In the genomic region with DNA sequence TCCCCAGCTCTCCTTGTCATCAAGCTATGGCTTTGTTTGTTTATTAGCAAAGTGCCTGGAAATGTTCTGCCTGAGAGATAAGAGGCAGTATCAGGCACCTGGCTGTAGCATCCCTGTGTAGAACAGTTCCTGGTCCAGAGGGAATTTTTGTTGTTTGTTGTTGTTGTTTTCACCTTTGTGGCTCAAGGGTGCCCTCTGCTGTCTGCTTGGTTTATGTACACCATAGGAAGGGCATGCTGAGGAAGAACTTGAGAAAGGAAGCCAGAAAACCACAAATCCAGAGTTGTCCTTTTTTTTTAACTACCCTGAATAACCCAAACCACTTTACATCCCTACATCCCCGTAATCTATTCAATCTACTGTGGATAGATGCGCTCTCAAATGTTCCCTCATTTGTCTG, we compare ENCODE assay signal across 10 mouse cellular contexts.
DNase-seq lines count a peak whose midpoint lies in the region; ATAC-seq and TF ChIP-seq lines count a peak whose summit lies in the region.
"Had no signal": no experiment of that assay in that cellular context is flagged by ENCODE, and none has a peak within 500 bp of the region (broad histone marks: within the 10 kb centered on the region; RNA-seq: fewer than 3 reads in every experiment).

No protein-coding gene starts in this region.

- ATAC-seq in midbrain, postnatal 0 days (ENCODE audit: low FRiP score), result no peak
- no peak for ATAC-seq in midbrain, embryonic 15.5 days (replicated peaks)
- ATAC-seq in common myeloid progenitor, adult 5-6 weeks (replicated peaks; ENCODE audit: low read depth, poor library complexity, severe bottlenecking), result peak; percentile 61
- ATAC-seq: midbrain, embryonic 16.5 days had no signal

- no peaks in the 10 kb centered on the region for H3K27me3 ChIP-seq in midbrain, postnatal 0 days (ENCODE audit: insufficient read depth, low read length)
- no peaks in the 10 kb centered on the region for H3K27me3 ChIP-seq in midbrain, embryonic 15.5 days (replicated peaks)

- no peaks in the 10 kb centered on the region for H3K9me3 ChIP-seq in midbrain, postnatal 0 days (ENCODE audit: low read length)
- no peaks in the 10 kb centered on the region for H3K9me3 ChIP-seq in midbrain, embryonic 15.5 days

- no peaks in the 10 kb centered on the region for H3K36me3 ChIP-seq in midbrain, postnatal 0 days (ENCODE audit: insufficient read depth, low read length)
- H3K36me3 ChIP-seq in midbrain, embryonic 15.5 days (replicated peaks), result no peaks in the 10 kb centered on the region

- H3K4me3 ChIP-seq in gastrocnemius, adult 2 months, result no peak overlapping the region
- no peak overlapping the region for H3K4me3 ChIP-seq in midbrain, postnatal 0 days (ENCODE audit: low read depth, low read length)
- H3K4me3 ChIP-seq in midbrain, embryonic 15.5 days, result no peak overlapping the region

- H3K4me2 ChIP-seq in midbrain, postnatal 0 days (ENCODE audit: low read depth, low read length, poor library complexity, severe bottlenecking), result no peak overlapping the region
- H3K4me2 ChIP-seq in midbrain, embryonic 15.5 days, result no peak overlapping the region

- DNase-seq in gastrocnemius, adult 2 months, result no peak
- DNase-seq in gastrocnemius, postnatal 36 days, result no peak
- DNase-seq in midbrain, postnatal 0 days (ENCODE audit: low spot score), result no peak
- peak; percentile 65 for DNase-seq in retina, embryonic 14.5 days (ENCODE audit: low spot score)
- no peak for DNase-seq in gastrocnemius, adult 18-20 months (ENCODE audit: low spot score)
- no peak for DNase-seq in testis, postnatal 10 days (ENCODE audit: low spot score)
- DNase-seq: cerebellum, adult 11 months had no signal

- TF ChIP-seq CTCF in gastrocnemius, adult 2 months (IDR thresholded peaks at IDR 0.05), result peak; percentile 64
- peak; percentile 69 for TF ChIP-seq CTCF in midbrain, postnatal 0 days (IDR thresholded peaks at IDR 0.05)

- WGBS in midbrain, postnatal 0 days, result 74% methylated on average over 2 of the region's 2 CpGs
- 82% methylated on average over 2 of the region's 2 CpGs for WGBS in midbrain, embryonic 15.5 days

- H3K9ac ChIP-seq in midbrain, postnatal 0 days (replicated peaks; ENCODE audit: low read length, poor library complexity, severe bottlenecking), result no peak overlapping the region
- H3K9ac ChIP-seq in midbrain, embryonic 15.5 days, result no peak overlapping the region

- no peak overlapping the region for H3K27ac ChIP-seq in gastrocnemius, adult 2 months
- H3K27ac ChIP-seq in midbrain, postnatal 0 days (ENCODE audit: low read depth, low read length), result no peak overlapping the region
- no peak overlapping the region for H3K27ac ChIP-seq in midbrain, embryonic 15.5 days

- intact Hi-C loops in gastrocnemius, adult 2 months (cut with DNase I), result no loop called here
- intact Hi-C loops in gastrocnemius, postnatal 36 days (cut with DNase I), result no loop called here

- H3K4me1 ChIP-seq in midbrain, postnatal 0 days (ENCODE audit: insufficient read depth, low read length), result peaks cover 7% of the 10 kb centered on the region; the same call in 1 of the 2 replicates
- peaks cover 24% of the 10 kb centered on the region for H3K4me1 ChIP-seq in midbrain, embryonic 15.5 days
